Mouse (Mus musculus): Measurements from ENCODE around the gene Elmsan1. TPM values are rescaled to one million over a fixed set of nuclear protein-coding genes. Genes with fewer than 3 reads are reported as not detected.

The Elmsan1 gene
- total RNA-seq, 2 experiments from 2014 or later, result 11.5 to 14.1 TPM

DNA sequence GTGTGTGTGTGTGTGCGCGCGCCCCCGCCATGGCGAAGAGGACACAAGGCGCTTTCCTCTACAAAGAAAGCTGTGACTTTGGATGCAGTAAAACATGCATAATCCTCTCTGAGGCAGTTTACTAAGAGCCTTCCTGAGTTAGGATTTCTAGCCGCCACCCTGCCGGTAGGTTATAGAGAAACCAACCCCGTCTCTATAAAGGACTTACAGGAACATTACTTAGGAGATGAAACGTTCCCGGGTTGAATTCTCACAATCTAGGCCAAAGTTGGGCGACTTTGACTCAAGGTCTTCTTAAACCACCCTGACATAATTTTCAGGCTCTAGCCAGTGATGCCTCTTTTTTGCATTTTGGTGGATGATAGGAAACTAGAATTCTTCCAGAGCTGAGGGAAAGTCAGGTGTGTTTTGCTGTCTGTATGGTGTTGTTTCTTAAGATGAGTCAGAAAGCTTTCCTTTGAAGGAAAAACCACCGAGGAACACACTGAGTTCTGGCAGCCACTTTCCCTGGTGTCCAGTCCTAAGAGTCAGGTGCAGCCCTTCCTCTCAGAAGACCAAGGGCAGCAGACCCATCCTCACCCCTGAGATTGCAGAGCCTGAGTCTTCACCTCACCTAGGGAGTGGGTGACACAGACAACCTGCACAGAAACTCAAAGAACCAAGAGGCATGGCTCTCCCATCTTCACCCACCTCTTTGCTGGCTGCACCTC is 24.1 kb downstream of the Elmsan1 start:
- ATAC-seq (replicated peaks; ENCODE audit: poor library complexity), result no peak

DNA sequence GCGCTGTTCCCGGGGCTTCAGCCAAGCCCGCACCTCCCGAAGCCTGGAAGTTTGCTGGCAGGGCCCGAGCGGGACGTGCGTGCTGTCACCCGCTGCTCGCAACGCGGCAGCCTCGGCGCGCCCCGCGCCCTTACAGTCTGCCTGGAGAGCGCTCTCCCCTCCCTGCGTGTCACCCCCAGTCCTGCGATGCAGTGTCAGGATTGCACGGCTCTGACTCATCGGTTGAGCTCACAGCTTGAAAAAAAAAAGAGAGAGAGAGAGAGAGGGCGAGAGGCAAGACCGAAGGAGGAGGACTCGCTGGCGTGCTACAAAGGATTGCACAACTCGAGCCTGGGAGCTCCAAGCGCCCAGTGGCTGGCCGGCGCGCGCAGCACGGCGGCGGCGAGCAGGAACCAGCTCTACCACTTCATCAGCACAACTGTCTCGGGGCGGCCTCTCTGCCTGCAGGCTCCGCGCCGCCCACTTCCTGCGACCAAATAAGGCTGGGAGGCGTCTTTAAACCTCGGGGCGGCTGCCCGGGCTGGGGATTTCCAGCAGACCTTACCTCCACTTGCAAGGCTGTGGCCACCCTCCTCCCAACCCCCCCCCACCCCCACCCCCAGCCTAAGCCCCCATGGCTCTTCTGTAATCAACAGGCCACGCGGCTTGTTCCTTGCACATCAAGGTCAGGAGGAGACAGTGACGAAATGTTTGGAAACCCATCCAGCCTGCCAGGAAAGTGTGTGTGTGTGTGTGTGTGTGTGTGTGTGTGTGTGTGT is 24.9 kb downstream of the Elmsan1 start:
- peak; percentile 86 for ATAC-seq (replicated peaks; ENCODE audit: poor library complexity)

DNA sequence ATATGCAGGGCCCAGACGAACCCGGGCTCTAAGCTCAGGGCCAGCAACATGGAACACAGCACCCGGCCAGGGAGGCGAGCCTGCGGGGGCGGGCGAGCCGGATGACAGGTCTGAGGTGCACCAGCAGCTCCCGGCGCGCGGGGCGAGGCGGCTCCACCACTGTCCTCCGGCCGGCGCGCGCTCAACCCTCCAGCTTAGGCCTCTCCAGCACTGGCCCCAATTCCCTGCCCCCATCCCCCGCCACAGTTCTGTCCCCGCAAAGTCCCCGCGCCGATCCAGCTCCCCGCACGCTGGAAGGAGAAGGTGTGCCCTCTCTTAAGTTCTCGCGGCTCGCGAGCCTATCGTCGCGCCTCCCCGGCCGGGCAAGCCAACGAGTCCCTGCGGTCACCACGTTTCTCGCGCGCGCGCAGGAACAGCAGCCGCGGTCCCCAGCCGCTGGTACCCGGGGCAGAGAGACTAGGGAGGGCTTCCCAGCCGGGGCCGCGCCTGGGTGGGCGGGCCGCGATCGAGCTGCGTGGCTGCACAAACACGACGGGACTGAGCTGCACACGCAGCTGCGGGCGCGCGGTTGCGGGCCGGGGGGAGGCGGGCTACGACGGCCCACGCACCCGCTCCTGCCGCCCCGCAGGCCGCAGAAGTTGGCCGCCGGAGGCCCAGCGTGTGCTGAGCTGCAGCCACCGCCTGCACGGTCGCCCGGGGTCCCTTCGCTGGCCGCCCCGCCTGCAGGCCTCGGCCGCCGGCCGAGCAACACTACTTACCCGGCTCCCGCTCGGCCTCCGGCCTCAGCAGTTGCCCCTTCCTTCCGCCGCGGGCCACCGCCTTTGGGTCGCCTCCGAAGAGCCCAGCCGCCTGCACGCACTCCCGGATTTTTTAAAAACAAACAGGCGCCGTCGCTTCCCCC is 25.7 kb downstream of the Elmsan1 start:
- ATAC-seq (replicated peaks; ENCODE audit: poor library complexity), result peak; percentile 30

DNA sequence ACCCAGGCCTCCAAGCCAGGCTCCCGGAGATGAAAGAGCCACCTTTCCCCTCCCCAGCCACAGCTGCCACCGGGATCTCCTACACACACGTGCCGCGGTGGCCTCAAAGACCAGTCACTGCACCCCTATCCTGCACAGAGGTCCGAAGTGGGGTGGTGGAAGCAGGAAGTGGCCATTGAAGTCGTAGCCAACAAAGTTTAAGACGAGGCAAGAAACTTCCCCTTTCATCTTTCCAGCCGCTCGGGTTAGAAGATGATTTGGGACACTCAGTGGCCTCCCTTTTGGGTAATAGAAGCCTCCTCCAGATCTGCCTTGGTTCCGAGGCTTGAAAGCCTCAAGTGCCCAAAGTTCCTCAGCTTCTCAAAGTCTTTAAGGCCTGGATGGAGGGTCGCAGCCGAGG is 26.4 kb downstream of the Elmsan1 start:
- no peak for ATAC-seq (replicated peaks; ENCODE audit: poor library complexity)

DNA sequence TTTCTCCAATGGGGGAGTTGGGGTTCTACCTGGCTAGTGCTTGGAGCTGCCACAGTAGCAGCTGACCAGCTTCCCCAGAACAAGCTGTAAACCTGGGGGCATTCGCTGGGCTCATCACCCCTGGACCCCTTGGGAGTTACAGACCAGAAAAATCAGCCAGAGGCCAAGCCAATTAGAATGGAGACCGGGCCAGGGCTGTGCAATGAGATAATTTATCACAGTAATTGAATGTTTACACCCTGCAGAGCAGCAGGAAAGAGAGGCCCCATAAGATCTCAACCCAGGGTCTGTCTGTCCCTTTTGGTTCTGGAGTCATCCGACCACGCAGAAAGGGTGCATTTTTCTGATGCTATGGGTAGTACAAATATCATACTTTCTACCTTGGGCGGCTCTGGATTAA is 26.9 kb downstream of the Elmsan1 start:
- ATAC-seq (replicated peaks; ENCODE audit: poor library complexity), result no peak

DNA sequence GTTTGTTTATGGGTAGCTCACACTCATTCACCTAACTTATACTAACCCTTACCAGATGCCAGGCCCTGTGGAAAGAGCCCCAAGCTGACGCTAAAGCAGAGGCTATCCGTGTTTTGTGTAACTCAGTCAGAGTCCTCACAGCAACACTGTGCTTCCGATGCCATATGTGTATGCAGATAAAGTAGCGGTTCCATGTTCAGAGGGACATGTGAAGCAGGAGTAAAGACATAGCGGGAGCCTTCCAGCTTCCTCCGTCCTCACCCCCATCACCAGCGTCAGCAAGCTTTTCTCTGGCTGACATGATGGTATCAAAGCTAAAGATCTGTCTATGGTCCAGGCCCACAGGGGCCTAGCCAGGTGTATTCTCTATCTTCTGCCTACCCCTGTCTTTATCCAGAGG is 27.5 kb downstream of the Elmsan1 start:
- ATAC-seq (replicated peaks; ENCODE audit: poor library complexity), result no peak

DNA sequence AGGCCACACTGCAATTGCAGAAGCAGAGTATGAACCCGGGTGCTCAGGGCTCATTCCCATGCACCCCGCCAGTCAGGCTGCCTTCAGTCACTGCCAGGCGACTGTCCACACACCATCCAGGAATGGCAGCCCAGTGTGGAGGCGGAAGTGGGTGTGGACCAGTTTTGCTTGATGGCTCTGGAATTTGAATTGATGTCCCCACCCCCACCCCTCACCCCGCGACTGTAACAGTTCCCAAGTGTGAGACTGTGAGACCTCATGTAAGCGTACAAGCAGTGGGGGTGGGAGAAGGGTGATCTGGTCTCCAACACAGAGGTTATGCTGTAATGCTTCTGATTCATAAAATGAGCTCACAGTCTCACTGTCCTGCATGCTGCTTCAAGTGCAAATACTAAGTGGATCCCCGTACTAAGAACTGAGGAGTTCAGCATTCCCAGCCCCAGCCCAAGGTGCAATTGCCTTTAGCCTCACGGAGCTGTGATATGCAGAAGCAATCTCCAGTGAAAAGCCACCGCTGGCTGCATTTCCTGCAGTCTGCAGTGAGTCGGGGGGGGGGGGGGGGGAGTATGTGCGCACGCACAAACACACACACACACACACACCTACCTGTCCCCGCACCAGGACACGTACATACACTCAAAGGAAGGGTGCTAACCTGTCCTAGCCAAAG is 28.4 kb downstream of the Elmsan1 start:
- no peak for ATAC-seq (replicated peaks; ENCODE audit: poor library complexity)

DNA sequence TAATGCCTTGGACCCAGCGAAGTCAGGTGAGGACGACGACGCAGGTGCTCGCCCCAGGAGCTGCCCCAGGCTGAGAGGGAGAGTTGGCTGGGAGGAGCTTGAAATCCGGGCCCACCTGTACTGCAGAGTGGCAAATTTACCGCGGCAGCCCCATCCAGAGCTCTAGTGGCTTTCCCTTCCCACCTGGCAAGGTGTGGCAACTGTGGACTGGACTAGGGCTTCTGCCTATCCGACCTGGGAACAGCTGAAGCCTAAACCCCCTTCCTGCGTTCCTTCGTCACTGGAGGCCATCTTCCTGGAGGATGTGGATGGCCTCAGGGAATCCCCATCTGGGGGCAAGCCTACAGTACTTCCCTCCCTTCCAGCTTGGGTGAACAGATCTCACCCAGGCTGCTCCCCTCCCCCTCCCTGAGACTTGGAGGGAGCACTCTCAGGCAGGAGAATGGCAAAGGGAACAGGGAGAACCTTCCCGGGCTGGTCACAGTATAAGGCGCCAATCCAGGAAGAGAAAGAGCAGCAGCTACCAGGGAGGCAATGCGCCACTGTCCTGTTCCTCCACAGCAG is 29.7 kb downstream of the Elmsan1 start:
- no peak for ATAC-seq (replicated peaks; ENCODE audit: poor library complexity)

DNA sequence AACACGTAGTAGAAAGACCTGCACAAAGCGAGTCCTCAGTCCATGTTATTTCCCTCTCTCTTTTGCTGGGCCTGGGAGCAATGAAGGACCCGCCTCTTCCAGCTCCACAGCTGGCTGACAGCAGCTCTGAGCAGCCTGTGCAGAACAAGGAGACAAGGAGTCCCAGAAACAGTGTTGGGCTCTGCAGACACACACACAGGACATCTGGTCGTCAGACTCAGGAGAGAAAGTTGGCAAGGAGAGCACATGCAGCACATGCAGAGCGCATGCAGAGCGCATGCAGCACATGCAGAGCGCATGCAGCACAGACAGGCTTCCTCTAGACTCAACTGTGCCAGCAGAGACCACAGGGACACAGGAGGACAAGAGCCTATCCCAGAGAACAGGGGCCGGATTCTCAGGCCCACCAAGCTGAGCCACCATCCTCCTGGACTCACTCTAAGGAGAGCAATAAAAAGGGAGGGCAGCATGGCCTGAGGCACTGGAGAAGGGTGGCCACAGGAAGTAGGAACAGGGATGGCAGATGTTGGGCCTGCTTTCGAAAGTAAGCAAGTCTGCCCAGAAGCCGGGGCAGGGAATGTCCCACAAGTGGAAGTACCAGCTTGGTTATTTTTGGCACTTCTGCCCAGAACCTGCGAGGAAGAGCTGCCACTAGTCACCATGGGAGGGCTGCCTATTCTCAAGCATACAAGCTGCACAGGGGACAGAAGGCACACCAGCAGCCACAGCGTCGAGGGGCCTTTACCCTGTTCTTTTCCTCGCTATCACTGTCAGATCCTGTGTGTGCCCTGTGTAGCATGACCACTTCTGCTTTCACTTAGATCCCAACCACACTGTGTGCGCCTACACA is 30.7 kb downstream of the Elmsan1 start:
- ATAC-seq (replicated peaks; ENCODE audit: poor library complexity), result peak; percentile 64

DNA sequence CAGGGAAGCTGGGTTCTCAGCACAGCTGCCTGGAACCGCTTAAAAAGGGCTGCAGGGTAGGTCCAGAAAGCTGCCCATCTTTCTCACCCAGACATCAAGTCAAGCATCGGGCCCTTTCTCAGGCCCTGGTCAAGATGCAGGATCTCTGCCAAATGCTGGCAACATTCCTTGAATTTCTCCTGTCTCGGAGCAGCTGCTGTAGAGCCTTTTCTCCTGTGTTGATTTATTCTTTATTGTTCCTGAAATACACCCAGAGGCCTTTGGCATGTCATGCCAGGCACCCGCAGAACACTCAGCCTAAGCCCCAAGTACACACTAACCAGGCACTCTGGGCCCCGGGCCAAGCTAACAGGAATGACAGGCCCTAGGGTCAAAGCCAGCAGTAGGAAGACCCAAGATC is 31.7 kb downstream of the Elmsan1 start:
- ATAC-seq (replicated peaks; ENCODE audit: poor library complexity), result no peak

DNA sequence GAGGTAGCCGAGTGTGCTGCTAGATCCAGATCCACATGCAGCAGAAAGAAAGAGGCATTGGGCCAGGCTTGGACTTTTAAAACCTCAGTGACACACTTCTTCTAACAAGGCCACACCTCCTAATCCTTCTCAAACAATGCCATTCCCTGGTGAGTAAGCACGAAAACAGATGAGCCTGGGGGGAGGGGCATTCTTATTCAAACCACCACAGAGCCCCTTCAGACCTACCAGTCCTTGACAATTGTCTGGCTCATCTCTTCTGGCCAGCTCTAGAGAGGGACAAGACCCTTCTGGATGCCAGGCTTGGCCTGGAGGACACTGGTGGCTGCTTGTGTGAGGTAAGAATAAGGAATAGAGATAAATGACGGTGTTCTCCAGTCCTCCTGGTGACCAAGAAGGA is 32.1 kb downstream of the Elmsan1 start:
- no peak for ATAC-seq (replicated peaks; ENCODE audit: poor library complexity)

DNA sequence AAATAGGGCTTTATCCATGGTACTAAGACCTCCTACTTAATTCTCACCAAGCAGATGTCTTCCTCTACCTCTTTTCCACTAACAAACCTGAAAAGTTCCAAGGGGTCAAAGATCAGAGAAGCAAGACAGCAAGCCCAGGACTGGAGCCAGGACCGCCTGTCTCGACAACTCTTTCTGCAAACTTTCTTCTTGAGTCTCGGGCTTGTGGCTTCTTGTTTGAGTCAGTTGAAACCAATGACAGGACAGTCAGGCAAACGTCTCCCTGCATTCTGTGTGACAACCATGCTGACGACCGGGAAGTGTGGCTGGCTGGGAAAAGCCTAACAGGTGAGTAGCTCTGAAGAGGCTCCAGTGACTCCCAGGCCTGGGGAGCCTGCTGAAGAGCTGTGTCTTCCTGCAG is 33.1 kb downstream of the Elmsan1 start:
- no peak for ATAC-seq (replicated peaks; ENCODE audit: poor library complexity)

DNA sequence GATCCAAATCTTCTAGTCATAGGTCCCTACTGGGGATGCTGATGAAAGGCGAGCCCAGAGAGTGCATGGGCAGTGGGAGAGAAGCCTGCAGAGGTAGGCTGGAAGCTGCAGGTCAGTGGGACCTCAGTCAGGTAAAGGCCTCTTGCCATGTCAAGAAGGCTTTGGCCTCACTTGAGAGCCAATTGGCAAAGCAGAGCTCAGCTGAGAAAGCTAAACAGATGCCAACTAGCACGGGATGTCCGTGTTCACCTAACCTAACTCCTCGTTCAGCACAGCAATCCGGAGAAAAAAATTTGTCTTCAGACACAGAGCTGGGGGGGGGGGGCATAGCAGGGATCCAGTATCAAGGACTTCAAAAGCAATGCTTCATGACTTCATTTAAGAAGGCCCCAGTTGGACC is 33.7 kb downstream of the Elmsan1 start:
- no peak for ATAC-seq (replicated peaks; ENCODE audit: poor library complexity)

DNA sequence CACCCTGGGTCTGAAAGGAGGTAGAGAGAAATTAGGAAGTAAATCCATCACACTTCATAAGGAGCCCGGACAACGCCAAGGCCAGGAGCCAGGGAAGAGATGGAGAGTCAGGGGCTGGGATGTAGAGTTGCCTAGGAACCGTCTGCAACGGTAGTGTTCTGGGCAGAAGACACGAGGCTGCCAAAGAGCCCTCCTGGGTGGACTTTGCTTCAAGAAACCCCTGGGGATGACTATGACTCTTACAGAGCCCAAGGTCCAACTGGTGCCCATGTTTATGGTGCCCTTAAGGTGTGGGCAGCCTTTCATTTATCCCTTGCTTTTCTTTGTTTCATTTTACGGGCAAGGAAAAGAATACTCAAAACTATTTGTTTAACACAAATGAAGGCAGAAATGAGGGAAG is 36.7 kb downstream of the Elmsan1 start:
- ATAC-seq (replicated peaks; ENCODE audit: poor library complexity), result no peak

DNA sequence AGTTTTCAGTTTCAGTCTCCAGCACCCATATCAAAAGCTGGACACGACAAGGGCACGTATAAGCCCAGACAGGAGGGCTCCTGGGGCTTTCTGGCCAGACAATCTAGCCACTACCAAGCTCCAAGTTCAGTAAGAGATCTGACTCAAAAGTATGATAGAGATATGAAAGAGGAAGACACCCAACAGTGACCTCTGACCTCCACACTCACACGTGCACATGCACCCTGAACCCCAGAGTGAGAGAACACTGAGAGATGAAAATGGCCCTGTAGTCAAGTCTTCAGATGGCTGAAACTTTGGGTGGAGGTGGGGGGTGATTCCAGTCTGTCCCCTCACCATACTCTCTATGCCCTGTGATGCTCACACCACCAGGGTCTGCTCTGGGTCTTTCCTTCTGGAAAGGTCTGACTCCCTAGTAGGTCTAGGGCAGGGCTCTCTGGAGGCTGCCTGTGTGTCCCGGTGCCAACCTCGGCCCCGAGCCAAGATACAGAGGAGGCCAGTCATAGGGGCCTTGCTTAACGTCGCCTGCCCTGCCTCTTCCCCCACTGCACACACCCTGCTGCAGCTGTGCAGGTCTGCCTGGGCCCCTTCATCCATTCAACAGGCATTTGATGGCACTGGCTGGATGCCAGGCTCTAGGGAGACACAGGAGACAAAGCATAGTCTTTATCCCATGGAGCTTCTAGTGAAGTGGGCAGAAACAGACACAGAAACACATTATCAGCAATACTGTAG is 37.8 kb downstream of the Elmsan1 start:
- ATAC-seq (replicated peaks; ENCODE audit: poor library complexity), result peak; percentile 80

DNA sequence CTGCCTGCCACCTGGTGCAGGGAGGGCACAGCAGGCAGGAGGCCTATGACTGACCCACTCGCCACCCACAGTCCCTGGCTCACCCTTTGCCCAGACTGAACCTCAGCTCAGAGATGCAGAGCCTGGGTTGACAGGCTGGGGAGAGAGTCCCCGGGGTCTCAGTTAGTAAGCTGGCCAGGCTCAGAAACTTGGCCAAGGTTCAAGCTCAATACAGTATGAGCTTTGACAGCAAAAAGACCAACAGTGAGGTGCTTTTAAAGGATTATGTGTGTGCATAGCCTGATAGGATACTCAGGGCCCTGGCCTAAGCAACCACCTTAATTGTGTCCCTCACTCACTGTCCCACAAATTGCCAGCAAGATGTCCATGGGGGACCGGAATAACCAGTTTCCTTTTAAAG is 38.6 kb downstream of the Elmsan1 start:
- no peak for ATAC-seq (replicated peaks; ENCODE audit: poor library complexity)

DNA sequence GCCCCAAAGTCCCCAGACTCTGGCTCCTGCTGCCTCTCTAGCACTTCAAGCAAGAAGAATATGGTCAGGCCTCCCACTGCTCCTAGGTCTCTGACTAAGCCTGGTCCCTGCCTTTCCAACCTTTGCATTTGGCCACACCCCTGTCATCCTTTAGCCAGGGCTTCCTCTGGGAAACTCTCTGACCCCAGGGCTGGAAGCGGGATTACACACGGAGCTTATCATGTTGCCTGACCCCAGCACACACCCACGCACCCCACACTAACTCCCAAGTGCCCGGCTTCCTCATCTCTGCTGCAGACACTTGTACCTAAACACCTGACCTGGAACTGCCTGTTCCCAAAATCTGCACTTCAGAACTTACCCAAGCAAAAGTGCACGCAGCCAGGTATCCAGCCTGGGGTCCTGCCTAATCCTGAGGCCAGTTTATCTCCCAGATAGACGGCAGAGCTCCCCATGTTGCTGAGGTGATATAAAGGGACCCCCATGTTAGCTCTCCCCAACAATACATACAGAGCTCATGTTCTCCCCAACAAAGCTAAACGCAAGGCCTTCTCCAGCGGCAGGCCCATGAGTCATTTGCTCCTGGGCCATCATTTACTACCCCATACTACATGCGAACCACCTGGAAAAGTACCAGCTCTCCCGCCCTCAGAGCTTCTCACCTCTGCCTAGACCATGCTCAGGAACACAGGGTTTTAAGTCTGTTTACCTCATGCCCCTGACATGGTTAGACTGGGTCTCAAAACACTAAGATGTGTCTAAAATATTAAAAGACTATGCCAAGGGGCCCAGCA is 39.8 kb downstream of the Elmsan1 start:
- ATAC-seq (replicated peaks; ENCODE audit: poor library complexity), result no peak

DNA sequence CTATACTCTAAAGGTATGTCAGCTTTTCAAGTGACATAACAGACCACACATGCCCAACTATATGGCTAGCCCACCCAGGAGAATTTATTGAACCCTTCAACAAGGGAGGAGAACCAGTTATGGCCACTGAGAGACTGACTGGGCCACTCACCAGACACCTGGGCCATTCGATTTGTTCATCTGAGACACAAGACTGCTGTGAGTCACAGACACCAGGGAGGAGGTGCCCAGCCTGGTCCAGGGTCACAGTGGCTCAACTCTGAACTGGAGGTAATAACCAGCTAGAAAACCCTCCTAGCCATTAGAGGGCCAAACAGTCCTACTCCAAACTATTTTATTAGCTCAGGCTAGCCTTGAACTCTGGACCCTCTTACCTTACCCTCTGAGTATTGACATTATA is 40.6 kb downstream of the Elmsan1 start:
- ATAC-seq (replicated peaks; ENCODE audit: poor library complexity), result no peak

Data from megakaryocyte progenitor cell, adult 5-6 weeks (primary cell).